Mouse (Mus musculus) lung, postnatal 10 days (tissue): ENCODE measurements around the gene Hsd3b2.
A peak's percentile ranks its signal among the peaks of the same experiment; 100 is the strongest.
"Not testable (repeated sequence)": the region's sequence is repeated elsewhere in the genome, so short reads cannot be mapped to it uniquely, and the experiment has no call there.

Experiments
- DNase-seq: peaks from one replicate; pipeline ENCODE4 v3.0.0; 2021

Gene Hsd3b2

DNA sequence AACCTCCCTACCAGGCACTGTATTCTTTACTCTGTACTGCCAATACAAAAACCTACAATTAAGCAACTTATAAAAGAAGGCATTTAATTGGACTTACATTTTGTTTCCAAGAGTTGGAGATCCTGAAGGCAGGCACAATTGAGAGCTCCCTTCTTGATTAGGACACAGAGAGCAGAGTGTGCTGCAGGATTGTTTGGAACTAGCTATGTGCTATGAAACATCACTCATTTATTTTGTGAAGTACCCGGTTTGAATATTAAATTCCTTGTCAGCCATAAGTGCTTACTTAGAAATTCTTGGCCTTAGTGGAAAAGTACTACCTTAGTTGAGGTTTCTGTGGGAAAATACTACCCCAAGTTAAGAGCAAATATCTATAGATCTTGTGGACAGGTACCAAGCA lies at the start of gene Hsd3b2:
TSS of gene Hsd3b2 (minus strand) at position 168 of the 400 bp plus-strand sequence.
- DNase-seq = no peak

DNA sequence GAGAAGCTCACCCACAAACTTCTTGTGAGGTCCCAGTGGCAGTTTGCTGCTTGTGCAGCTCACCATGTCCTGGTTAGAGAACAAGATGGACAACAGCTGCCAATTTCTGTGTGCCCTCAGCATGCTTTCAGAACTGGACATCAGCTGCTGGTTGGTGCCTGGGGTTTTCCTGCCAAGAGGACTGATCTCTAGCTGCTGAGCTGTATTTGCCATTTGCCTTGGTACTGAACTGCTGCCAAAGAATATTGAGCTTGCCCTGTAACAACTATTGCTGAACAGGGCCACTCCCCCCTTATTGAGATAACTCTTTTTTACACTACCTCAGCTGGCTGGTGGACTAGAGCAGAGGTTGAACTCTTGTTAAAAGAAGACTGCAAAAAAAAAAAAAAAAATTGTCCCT lies 39.8 kb upstream of the Hsd3b2 start:
- no peak for DNase-seq

DNA sequence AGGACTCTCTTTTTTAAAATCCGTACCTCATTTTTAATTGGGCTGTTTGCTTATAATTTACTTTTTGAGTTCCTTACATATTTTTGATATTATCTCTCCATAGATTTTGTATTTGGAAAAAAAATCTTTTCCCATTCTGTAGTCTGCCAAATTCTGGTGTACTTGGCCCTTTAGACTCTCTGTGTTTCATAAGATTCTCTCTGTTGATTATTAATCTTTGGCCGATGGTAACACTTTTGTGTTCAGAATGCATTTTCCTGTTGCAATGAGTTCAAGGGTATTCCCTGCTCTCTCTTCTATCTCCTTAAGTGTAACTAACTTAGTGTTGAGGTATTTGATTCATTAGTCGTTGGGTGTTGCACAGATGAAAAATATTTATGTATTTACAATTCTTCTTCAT lies 32.5 kb upstream of the Hsd3b2 start:
- DNase-seq = no peak

DNA sequence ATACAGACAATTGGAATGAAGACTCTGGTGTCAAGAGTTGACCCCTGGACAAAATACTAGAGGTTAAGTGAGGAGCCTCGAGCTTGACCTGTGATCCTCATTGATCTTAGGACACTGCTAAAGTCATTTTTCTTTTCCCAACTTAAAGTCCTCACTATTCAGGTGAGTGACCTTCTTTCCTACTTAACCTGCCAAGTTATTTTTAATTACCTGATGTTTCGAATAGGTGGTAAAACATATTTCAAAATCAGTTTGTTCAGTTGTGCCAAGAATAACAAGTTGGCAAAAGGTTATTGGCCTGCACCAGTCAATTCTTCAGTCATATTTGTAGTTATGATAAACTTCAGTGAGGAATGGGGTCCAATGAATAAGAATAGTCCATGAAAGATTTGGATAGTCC lies 27.8 kb upstream of the Hsd3b2 start:
- DNase-seq = no peak

DNA sequence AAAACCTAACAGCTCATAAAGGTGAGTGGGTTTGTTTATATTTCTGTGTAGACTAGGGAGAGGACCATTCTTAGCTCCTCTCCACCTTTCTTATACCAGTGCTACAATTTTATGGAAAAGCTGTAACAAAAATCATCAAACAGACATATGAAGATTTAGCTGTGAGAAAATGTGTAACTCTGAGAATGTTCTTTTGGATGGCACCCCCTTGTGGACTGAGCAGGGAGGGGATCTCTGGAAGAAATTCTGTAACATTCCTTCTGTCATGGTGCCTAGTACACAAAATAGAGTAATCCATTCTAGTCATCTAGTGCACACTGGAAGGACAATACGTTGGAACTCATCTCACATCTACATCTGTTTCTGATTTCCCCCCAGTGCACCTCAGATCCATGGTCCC lies 16.7 kb upstream of the Hsd3b2 start:
- not testable (repeated sequence) for DNase-seq

DNA sequence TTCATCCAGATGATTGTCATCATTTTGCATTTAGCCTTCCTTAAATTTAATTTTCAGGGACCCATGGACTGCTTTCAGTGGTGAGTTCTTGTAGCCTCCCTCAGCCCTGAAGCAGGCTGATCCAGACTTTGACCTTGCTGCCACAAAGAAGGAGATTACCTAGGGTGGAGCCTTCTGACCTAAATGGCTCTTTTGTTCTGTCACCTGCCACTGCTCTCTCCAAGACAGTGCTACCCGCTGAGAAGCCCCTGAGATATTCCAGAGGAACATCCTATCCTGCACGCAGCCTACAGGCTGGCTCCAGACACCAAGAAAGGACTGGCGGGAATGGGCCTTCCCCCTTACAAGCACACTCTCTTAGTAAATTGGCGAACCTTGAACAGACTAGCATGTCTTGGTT lies 10.0 kb upstream of the Hsd3b2 start:
- no peak for DNase-seq

DNA sequence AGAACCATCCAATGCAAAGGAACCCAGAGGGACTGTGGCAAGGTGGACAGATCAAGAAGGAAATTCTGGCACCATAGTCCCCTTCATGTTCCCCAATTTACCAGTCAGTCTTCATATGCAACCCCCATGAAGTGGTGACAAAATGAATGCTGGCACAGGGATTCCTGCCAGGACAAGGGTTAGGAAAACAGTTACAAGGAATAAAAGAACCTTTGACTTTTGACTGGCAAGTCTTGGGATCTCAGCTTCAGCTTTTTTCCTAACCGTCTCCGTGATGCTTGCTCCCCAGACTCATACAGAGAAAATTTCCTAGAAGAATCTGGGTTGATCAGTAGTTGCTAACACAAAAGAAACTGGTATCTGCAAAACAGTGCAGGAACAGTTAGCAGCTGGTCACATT lies 9.4 kb upstream of the Hsd3b2 start:
- DNase-seq = no peak

DNA sequence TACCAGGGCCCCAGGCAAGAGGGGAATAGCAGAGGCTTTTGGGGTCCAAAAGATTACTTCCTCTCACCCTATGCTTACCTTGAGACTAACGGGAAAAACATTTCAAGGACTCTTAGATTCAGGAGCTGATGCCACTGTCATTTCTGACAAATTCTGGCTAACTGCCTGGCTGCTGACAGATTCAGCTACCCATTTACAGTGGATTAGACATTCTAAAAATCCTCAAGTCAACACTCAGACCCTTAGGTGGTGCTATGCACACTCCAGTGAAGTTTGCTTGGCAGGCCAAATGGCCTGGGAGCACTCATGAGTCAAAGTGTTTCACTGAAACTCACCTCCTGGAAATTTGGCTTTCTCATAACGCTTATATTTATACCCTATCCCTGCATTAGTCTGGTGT lies 1.9 kb upstream of the Hsd3b2 start:
- DNase-seq = peak; percentile 3

DNA sequence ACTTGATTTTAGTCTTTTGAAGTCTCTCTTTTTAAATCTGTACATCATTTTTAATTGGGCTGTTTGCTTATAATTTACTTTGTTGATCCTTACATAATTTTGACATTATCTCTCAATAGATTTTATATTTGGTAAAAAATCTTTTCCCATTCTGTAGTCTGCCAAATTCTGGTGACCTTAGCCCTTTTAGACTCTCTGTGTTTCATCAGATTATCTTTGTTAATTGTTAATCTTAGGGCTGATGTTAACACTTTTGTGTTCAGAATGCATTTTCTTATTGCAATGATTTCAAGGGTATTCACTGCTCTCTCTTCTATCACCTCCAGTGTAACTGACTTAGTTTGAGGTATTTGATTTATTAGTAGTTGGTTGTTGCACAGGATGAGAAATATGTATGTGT lies 3.6 kb downstream of the Hsd3b2 start:
- DNase-seq = no peak

DNA sequence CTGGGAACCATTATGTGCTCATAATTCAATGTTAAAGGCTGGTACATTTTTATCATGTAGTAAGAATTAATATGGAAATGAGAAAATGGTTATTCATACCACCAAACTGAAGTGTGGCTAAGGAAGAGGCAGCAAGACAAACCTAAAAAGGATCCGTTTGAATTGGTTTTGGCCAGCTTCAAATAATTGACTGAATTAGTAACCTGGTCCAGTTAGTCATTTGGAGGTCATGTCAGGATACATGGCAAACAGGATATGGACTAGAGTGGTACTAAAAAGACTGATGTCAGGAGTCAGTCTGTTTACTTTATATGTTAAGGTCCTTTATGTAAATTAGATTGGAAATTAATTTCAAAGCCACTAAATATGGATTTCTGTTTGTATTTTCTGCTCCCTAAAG lies 41.9 kb downstream of the Hsd3b2 start:
- DNase-seq = no peak

DNA sequence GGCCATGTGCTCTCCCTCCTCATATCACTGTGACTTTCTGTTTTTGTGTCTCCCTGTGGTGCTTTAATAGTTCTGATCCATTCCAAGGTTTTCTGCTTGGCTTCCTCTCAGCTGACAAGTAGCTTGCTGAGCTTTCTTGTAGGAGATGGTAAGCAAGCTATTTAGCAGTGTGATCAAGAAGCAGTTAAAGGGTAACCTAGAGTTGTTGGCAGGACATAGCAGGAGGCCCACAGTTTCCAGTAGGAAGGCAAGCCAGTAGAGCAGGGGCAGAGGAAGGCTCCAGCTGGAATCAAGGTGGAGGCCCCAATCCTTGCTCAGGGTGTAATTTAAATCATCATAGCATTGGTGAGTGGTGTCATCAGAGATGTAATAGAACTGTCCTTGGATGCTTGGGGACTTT lies 43.6 kb downstream of the Hsd3b2 start:
- DNase-seq = no peak
